Mouse (Mus musculus): Measurements from ENCODE around the gene Myo9a. TPM values are rescaled to one million over a fixed set of nuclear protein-coding genes. Genes with fewer than 3 reads are reported as not detected.
"Not testable (repeated sequence)": the region's sequence is repeated elsewhere in the genome, so short reads cannot be mapped to it uniquely, and the experiment has no call there.

Myo9a gene
- polyA plus RNA-seq, 1 experiment from 2014 or later, result 13.8 TPM

DNA sequence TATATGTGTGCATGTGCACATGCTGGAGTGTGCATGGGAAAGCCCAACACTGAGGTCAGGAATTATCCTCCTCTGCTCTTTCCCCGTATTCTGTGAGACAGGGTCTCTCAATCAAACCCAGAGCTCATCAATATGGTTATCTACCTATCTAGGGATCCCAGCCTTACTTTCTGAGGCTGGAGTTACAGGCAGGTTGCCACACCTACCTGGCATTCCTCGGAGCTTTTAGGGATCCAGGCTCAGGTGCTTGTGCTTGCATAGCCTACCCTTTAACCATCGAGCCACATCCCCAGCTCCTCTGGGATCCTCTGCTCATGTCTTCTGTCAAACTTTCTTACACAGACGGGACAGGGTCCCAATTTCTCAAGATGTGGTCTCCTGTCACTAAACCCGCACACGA lies 205.8 kb downstream of the Myo9a start:
- Histone ChIP-seq H3K27me3 (ENCODE audit: control insufficient read depth, insufficient read depth, low read length) (no peaks in the 10 kb centered on the region), H3K9ac (ENCODE audit: low read depth, low read length) (no peak overlapping the region), H3K27ac (ENCODE audit: low read depth, low read length) (no peak overlapping the region), H3K4me2 (0 out of 2 replicates have a peak overlapping the region, but pooled peaks have one; percentile 6), H3K4me1 (ENCODE audit: control insufficient read depth, insufficient read depth, low read length) (peaks cover 8% of the 10 kb centered on the region; the same call in 1 of the 2 replicates), H3K4me3 (ENCODE audit: low read depth, low read length) (no peak overlapping the region), H3K9me3 (replicated peaks; ENCODE audit: control insufficient read depth, low read length) (no peaks in the 10 kb centered on the region), H3K36me3 (ENCODE audit: control insufficient read depth, insufficient read depth, low read length) (no peaks in the 10 kb centered on the region)
- no peak for ATAC-seq (replicated peaks; ENCODE audit: insufficient number of reproducible peaks, low FRiP score, low TSS enrichment)
- WGBS (ENCODE audit: insufficient replicate concordance), result 41% methylated on average over 6 of the region's 6 CpGs

DNA sequence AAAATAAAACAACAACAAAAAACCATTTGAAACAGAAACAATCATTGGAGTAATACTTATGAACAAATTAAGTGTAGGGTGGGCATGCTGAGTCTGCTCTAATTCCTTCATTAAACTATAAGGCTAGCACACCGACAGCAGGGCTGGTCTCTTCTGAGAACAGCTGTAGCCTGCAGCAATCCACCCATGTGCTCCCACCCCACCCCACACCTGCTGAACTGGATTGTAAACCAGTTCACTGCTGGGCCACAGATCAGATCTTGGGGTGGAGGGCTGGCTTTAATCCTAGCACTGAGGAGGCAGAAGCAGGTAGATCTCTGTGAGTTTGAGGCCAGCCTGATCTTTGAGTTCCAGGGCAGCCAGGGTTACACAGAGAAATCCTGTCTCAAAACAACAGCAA lies 207.4 kb downstream of the Myo9a start:
- not testable (repeated sequence) for H3K36me3 ChIP-seq (ENCODE audit: control insufficient read depth, insufficient read depth, low read length); ATAC-seq (replicated peaks; ENCODE audit: insufficient number of reproducible peaks, low FRiP score, low TSS enrichment); H3K9ac ChIP-seq (ENCODE audit: low read depth, low read length); H3K9me3 ChIP-seq (replicated peaks; ENCODE audit: control insufficient read depth, low read length); H3K27me3 ChIP-seq (ENCODE audit: control insufficient read depth, insufficient read depth, low read length); H3K4me2 ChIP-seq; H3K27ac ChIP-seq (ENCODE audit: low read depth, low read length); H3K4me3 ChIP-seq (ENCODE audit: low read depth, low read length); H3K4me1 ChIP-seq (ENCODE audit: control insufficient read depth, insufficient read depth, low read length)
- WGBS (ENCODE audit: insufficient replicate concordance), result 69% methylated on average over 1 of the region's 1 CpGs

DNA sequence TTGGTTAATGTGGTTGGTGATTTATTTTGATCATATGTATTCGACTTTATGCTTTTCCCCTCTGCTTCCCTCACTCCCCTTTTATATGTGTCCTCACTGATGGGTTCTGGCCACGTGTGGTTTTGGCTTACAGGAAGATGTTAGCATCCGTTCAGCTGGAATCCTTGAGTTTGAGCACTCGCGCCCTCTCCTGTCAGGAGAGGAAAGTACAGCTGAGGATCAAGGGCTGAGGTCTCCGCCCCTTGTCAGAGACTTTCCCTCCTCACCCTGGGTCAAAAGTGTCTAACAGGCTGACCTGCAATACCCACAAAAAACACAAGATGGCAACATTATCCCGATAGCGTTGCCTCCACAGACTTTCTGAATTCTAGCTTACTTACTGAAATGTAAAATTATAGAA lies 208.6 kb downstream of the Myo9a start:
- peaks cover 4% of the 10 kb centered on the region; the same call in 1 of the 2 replicates for H3K4me1 ChIP-seq (ENCODE audit: control insufficient read depth, insufficient read depth, low read length)
- H3K4me3 ChIP-seq (ENCODE audit: low read depth, low read length), result no peak overlapping the region
- no peak overlapping the region for H3K4me2 ChIP-seq
- H3K9ac ChIP-seq (ENCODE audit: low read depth, low read length), result no peak overlapping the region
- no peaks in the 10 kb centered on the region for H3K36me3 ChIP-seq (ENCODE audit: control insufficient read depth, insufficient read depth, low read length)
- WGBS (ENCODE audit: insufficient replicate concordance), result 2% methylated on average over 8 of the region's 8 CpGs
- no peak for ATAC-seq (replicated peaks; ENCODE audit: insufficient number of reproducible peaks, low FRiP score, low TSS enrichment)
- H3K9me3 ChIP-seq (replicated peaks; ENCODE audit: control insufficient read depth, low read length), result no peaks in the 10 kb centered on the region
- no peak overlapping the region for H3K27ac ChIP-seq (ENCODE audit: low read depth, low read length)
- no peaks in the 10 kb centered on the region for H3K27me3 ChIP-seq (ENCODE audit: control insufficient read depth, insufficient read depth, low read length)

DNA sequence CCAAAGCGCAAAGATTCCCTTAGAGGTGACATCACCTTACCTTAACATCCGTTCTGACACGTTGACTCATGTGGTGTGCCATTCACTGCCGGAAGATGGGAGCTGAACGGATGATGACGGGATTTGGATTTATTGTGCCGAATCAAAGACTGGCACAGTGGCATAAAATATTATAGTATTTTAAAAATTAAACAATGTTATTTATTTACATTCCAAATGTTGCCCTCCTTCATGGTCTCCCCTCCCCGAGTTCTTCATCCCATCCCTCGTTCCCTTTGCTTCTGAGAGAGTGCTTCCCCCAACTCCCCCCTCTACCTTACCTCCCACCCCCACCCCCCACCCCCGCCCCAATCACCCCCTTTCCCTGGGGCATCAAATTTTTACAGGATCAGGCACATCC lies 209.9 kb downstream of the Myo9a start, which contains the start of gene Nr2e3:
Gene Nr2e3, minus strand, starts transcription at position 101 of the 400 bp plus-strand sequence.
- Histone ChIP-seq H3K9me3 (replicated peaks; ENCODE audit: control insufficient read depth, low read length) (no peaks in the 10 kb centered on the region), H3K27me3 (ENCODE audit: control insufficient read depth, insufficient read depth, low read length) (no peaks in the 10 kb centered on the region), H3K27ac (ENCODE audit: low read depth, low read length) (no peak within 1 kb of the TSS), H3K4me3 (ENCODE audit: low read depth, low read length) (no peak within 1 kb of the TSS), H3K4me2 (no peak within 1 kb of the TSS), H3K36me3 (ENCODE audit: control insufficient read depth, insufficient read depth, low read length) (no peaks in the 10 kb centered on the region), H3K4me1 (ENCODE audit: control insufficient read depth, insufficient read depth, low read length) (peaks cover 13% of the 10 kb centered on the region), H3K9ac (ENCODE audit: low read depth, low read length) (no peak within 1 kb of the TSS)
- 80% methylated on average over 10 of the region's 10 CpGs for WGBS (ENCODE audit: insufficient replicate concordance)
- no peak for ATAC-seq (replicated peaks; ENCODE audit: insufficient number of reproducible peaks, low FRiP score, low TSS enrichment)

DNA sequence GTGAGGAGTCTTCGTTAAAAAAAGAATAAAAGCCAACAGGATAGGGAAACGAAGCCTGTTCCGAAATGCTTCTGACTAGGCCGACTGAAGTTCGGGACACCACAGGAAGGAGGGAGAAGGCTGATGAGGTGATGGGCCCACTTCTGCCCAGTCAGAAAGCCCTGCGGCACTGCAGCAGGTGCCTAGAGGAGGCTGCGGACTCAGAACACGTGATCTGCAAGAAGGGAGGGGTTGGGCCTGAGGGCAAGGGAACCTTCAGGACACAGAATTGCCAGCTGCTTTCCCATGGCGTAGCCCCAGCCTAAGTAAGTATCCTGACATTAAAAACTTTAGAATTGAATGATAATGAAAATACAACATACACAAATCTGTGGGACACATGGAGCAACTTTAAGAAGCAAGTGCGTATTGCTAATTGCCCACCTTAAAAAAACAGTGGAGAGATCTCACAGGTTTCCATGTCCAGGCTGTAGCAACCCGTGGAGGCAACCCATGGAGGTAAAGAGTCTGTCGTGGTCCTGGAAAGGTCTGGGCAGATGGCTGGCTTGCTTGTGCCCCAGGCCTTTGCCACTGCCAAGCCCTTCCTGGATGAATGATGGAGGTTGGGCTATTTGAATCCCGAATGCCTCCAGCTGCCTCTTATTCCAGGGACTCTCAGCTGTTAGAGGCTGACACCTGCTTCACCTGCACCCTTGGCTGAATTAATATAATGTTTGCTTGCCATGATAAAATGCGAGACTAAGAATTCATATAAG lies 210.7 kb downstream of the Myo9a start:
- 65% methylated on average over 14 of the region's 14 CpGs for WGBS (ENCODE audit: insufficient replicate concordance)
- no peaks in the 10 kb centered on the region for H3K27me3 ChIP-seq (ENCODE audit: control insufficient read depth, insufficient read depth, low read length)
- no peaks in the 10 kb centered on the region for H3K36me3 ChIP-seq (ENCODE audit: control insufficient read depth, insufficient read depth, low read length)
- H3K27ac ChIP-seq (ENCODE audit: low read depth, low read length), result no peak overlapping the region
- H3K4me2 ChIP-seq, result no peak overlapping the region
- peaks cover 11% of the 10 kb centered on the region; the same call in 1 of the 2 replicates for H3K4me1 ChIP-seq (ENCODE audit: control insufficient read depth, insufficient read depth, low read length)
- no peak overlapping the region for H3K4me3 ChIP-seq (ENCODE audit: low read depth, low read length)
- H3K9me3 ChIP-seq (replicated peaks; ENCODE audit: control insufficient read depth, low read length), result no peaks in the 10 kb centered on the region
- ATAC-seq (replicated peaks; ENCODE audit: insufficient number of reproducible peaks, low FRiP score, low TSS enrichment), result no peak
- H3K9ac ChIP-seq (ENCODE audit: low read depth, low read length), result no peak overlapping the region

DNA sequence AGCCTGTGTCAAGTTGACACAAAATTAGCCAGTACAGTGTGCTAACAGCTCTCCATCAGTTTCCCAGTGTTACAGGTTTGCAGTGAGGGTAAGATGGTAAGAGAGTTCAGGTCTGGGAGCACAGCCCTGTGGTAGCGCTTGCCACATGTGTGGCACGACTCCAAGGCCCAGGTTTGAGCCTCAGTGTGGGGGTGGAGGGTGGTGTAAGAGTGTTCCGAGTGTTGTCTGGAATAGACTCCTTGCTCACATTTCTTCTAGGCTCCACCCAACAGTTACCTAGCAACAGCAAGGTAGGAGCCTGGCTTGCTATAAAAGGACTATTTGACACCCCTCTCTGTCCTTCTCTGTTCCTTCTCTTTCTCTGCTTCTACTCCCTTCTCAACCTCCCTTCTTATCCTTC lies 213.7 kb downstream of the Myo9a start:
- Histone ChIP-seq H3K4me3 (ENCODE audit: low read depth, low read length) (no peak overlapping the region), H3K9ac (ENCODE audit: low read depth, low read length) (no peak overlapping the region), H3K27me3 (ENCODE audit: control insufficient read depth, insufficient read depth, low read length) (no peaks in the 10 kb centered on the region), H3K4me2 (no peak overlapping the region), H3K9me3 (replicated peaks; ENCODE audit: control insufficient read depth, low read length) (no peaks in the 10 kb centered on the region), H3K27ac (ENCODE audit: low read depth, low read length) (no peak overlapping the region), H3K4me1 (ENCODE audit: control insufficient read depth, insufficient read depth, low read length) (peaks cover 11% of the 10 kb centered on the region; the same call in 1 of the 2 replicates), H3K36me3 (ENCODE audit: control insufficient read depth, insufficient read depth, low read length) (no peaks in the 10 kb centered on the region)
- ATAC-seq (replicated peaks; ENCODE audit: insufficient number of reproducible peaks, low FRiP score, low TSS enrichment), result no peak
- WGBS (ENCODE audit: insufficient replicate concordance), result 51% methylated on average over 3 of the region's 3 CpGs

DNA sequence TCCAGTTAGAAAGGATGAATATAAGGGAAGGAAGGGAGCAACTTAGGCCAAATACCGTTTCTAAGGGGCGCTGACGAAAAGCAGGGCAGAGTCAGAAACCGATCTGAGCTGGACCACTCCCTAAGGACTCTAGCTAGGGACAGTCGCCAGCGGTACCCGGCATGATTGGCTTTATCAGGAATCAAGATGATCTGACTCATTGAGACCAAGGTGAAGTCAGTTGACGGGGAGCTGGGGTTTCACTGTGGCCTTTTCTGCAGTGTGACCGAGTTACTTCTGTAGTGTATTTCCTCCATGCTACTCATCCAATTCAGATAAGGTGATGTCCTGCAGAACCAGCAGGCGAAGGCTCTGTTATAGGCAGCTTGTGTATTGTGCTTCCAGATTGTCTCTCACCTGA lies 214.3 kb downstream of the Myo9a start:
- WGBS (ENCODE audit: insufficient replicate concordance), result 50% methylated on average over 10 of the region's 10 CpGs
- Histone ChIP-seq H3K36me3 (ENCODE audit: control insufficient read depth, insufficient read depth, low read length) (no peaks in the 10 kb centered on the region), H3K27me3 (ENCODE audit: control insufficient read depth, insufficient read depth, low read length) (no peaks in the 10 kb centered on the region), H3K4me2 (no peak overlapping the region), H3K4me3 (ENCODE audit: low read depth, low read length) (no peak overlapping the region), H3K27ac (ENCODE audit: low read depth, low read length) (no peak overlapping the region), H3K9me3 (replicated peaks; ENCODE audit: control insufficient read depth, low read length) (no peaks in the 10 kb centered on the region), H3K4me1 (ENCODE audit: control insufficient read depth, insufficient read depth, low read length) (peaks cover 11% of the 10 kb centered on the region; the same call in 1 of the 2 replicates), H3K9ac (ENCODE audit: low read depth, low read length) (no peak overlapping the region)
- ATAC-seq (replicated peaks; ENCODE audit: insufficient number of reproducible peaks, low FRiP score, low TSS enrichment), result no peak

DNA sequence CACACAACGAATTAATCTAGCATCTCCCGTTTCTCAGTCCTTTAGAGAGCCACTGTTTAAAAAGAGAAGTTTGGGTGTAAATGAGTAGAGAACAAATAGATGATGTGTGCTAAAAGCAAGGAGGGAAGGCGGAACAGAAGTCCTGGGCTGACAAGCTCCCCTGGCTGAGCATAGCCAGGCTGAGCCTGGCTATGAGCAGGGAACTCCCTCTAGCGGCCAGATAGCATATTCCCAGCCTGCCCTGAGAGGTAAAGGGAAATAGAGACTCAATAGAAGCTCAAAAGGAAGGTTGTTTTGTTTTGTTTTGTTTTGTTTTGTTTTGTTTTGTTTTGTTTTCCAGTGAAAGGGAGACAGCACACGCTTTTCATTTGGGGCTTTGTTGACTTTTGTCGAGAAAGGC lies 218.7 kb downstream of the Myo9a start:
- no peak overlapping the region for H3K4me2 ChIP-seq
- WGBS (ENCODE audit: insufficient replicate concordance), result 30% methylated on average over 6 of the region's 6 CpGs
- no peak overlapping the region for H3K27ac ChIP-seq (ENCODE audit: low read depth, low read length)
- H3K36me3 ChIP-seq (ENCODE audit: control insufficient read depth, insufficient read depth, low read length), result no peaks in the 10 kb centered on the region
- H3K9me3 ChIP-seq (replicated peaks; ENCODE audit: control insufficient read depth, low read length), result no peaks in the 10 kb centered on the region
- no peaks in the 10 kb centered on the region for H3K27me3 ChIP-seq (ENCODE audit: control insufficient read depth, insufficient read depth, low read length)
- H3K4me3 ChIP-seq (ENCODE audit: low read depth, low read length), result no peak overlapping the region
- H3K9ac ChIP-seq (ENCODE audit: low read depth, low read length), result no peak overlapping the region
- ATAC-seq (replicated peaks; ENCODE audit: insufficient number of reproducible peaks, low FRiP score, low TSS enrichment), result no peak
- H3K4me1 ChIP-seq (ENCODE audit: control insufficient read depth, insufficient read depth, low read length), result peaks cover 14% of the 10 kb centered on the region; the same call in 1 of the 2 replicates

DNA sequence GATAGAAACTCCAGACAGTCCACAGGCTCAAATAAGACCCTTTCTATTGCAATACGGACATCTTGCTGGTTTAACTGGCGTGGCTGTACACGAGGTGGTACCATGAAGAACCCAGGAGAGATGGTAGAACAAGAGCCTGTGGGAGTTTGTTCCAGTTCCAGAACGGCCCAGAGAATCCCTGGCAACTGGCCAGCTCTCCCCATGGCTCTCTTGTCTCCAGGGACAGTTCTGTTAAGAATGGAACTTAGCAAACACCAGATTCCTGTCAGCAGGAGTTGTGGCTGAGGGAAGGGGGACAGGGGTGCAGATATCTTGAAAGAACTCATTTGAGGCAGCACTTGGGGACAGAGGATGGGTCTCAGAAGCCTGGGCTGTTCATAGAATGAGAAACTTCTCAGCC lies 220.6 kb downstream of the Myo9a start:
- H3K9me3 ChIP-seq (replicated peaks; ENCODE audit: control insufficient read depth, low read length), result no peaks in the 10 kb centered on the region
- 0 out of 2 replicates have a peak, but pooled peaks cover 3% of the 10 kb centered on the region for H3K4me1 ChIP-seq (ENCODE audit: control insufficient read depth, insufficient read depth, low read length)
- WGBS (ENCODE audit: insufficient replicate concordance), result 71% methylated on average over 4 of the region's 4 CpGs
- H3K4me3 ChIP-seq (ENCODE audit: low read depth, low read length), result no peak overlapping the region
- no peak overlapping the region for H3K9ac ChIP-seq (ENCODE audit: low read depth, low read length)
- no peak overlapping the region for H3K4me2 ChIP-seq
- no peaks in the 10 kb centered on the region for H3K27me3 ChIP-seq (ENCODE audit: control insufficient read depth, insufficient read depth, low read length)
- ATAC-seq (replicated peaks; ENCODE audit: insufficient number of reproducible peaks, low FRiP score, low TSS enrichment), result no peak
- no peaks in the 10 kb centered on the region for H3K36me3 ChIP-seq (ENCODE audit: control insufficient read depth, insufficient read depth, low read length)
- H3K27ac ChIP-seq (ENCODE audit: low read depth, low read length), result no peak overlapping the region

Data from heart, embryonic 11.5 days (tissue).